8 mouse cellular contexts compared by ENCODE assay signal in genomic region chr11:70815498-70816078, GRCm38 (mm10). TPM values are rescaled to one million over a fixed set of nuclear protein-coding genes. Genes with fewer than 3 reads are reported as not detected.
DNase-seq lines count a peak whose midpoint lies in the region; ATAC-seq lines count a peak whose summit lies in the region.

No protein-coding gene starts in this region.

- H3K4me1 ChIP-seq in intestine, embryonic 14.5 days (replicated peaks; ENCODE audit: control insufficient read depth, insufficient read depth, low read length), result no peaks in the 10 kb centered on the region
- no peaks in the 10 kb centered on the region for H3K4me1 ChIP-seq in intestine, embryonic 16.5 days (ENCODE audit: control insufficient read depth, insufficient read depth, low read length)

- WGBS in intestine, embryonic 14.5 days, result 27% methylated on average over 6 of the region's 6 CpGs
- WGBS in intestine, embryonic 16.5 days, result 26% methylated on average over 6 of the region's 6 CpGs

- no peak for ATAC-seq in intestine, embryonic 14.5 days (replicated peaks; ENCODE audit: low FRiP score, low TSS enrichment, low read depth)
- ATAC-seq in intestine, embryonic 16.5 days, result no peak
- peak; percentile 87 for ATAC-seq in megakaryocyte-erythroid progenitor cell, adult 5-6 weeks (replicated peaks; ENCODE audit: low FRiP score, low TSS enrichment, poor library complexity, severe bottlenecking)

- H3K4me2 ChIP-seq in intestine, embryonic 14.5 days (ENCODE audit: low read length), result no peak overlapping the region
- no peak overlapping the region for H3K4me2 ChIP-seq in intestine, embryonic 16.5 days (ENCODE audit: low read depth, low read length)

- no peaks in the 10 kb centered on the region for H3K9me3 ChIP-seq in intestine, embryonic 14.5 days (ENCODE audit: control insufficient read depth, low read length)
- no peaks in the 10 kb centered on the region for H3K9me3 ChIP-seq in intestine, embryonic 16.5 days (ENCODE audit: control insufficient read depth, low read length)

- no peak overlapping the region for H3K9ac ChIP-seq in intestine, embryonic 14.5 days (ENCODE audit: low read length)
- no peak overlapping the region for H3K9ac ChIP-seq in intestine, embryonic 16.5 days (ENCODE audit: low read depth, low read length)

- no peaks in the 10 kb centered on the region for H3K27me3 ChIP-seq in intestine, embryonic 14.5 days (replicated peaks; ENCODE audit: control insufficient read depth, insufficient read depth, low read length)
- H3K27me3 ChIP-seq in intestine, embryonic 16.5 days (replicated peaks; ENCODE audit: control insufficient read depth, insufficient read depth, low read length), result no peaks in the 10 kb centered on the region

- no peaks in the 10 kb centered on the region for H3K36me3 ChIP-seq in intestine, embryonic 14.5 days (ENCODE audit: control insufficient read depth, insufficient read depth, low read length)
- no peaks in the 10 kb centered on the region for H3K36me3 ChIP-seq in intestine, embryonic 16.5 days (ENCODE audit: control insufficient read depth, insufficient read depth, low read length)

- peak; percentile 72 for DNase-seq in intestine, embryonic 14.5 days (ENCODE audit: low spot score)
- DNase-seq in MN1 (ENCODE audit: low spot score), result peak; percentile 66
- peak; percentile 62 for DNase-seq in cerebellum, adult 8-10 months
- peak; percentile 70 for DNase-seq in heart, adult 8-10 months (ENCODE audit: low spot score)
- peak; percentile 64 to 74 for DNase-seq in layer of hippocampus, postnatal 10 days (ENCODE audit: low spot score in 2 of 2)
- peak; percentile 67 for DNase-seq in testis, postnatal 10 days (ENCODE audit: low spot score)

- H3K4me3 ChIP-seq in intestine, embryonic 14.5 days (ENCODE audit: low read depth, low read length), result no peak overlapping the region
- no peak overlapping the region for H3K4me3 ChIP-seq in intestine, embryonic 16.5 days (ENCODE audit: low read length)

- no peak overlapping the region for H3K27ac ChIP-seq in intestine, embryonic 14.5 days (ENCODE audit: low read depth)
- H3K27ac ChIP-seq in intestine, embryonic 16.5 days (ENCODE audit: low read length), result no peak overlapping the region

RNA-seq across cellular contexts. Expression of gene Scimp, which starts 3.2 kb away (rescaled TPM):
- 0.40 and 0.45 TPM in 2 replicates for polyA plus RNA-seq in intestine, embryonic 14.5 days (2014; fragmentation: Nextera tagmentation; extraction: Ambion mirVana)
- 0.37 and 1.0 TPM in 2 replicates for polyA plus RNA-seq in intestine, embryonic 16.5 days (2015; fragmentation: Nextera tagmentation; extraction: Ambion mirVana)
- under 1 TPM; 0.25 to 0.97 (median 0.53) TPM for total RNA-seq in heart, adult 8-10 months (2022)
- total RNA-seq in layer of hippocampus, postnatal 10 days (2021), result not detected
- not detected in 2 replicates for total RNA-seq in megakaryocyte-erythroid progenitor cell, adult 5-6 weeks (2014; fragmentation: Nextera tagmentation)
- 0.99 TPM in 1 of 2 replicates, not detected in the other for total RNA-seq in megakaryocyte-erythroid progenitor cell, adult 5-6 weeks (2017)

RNA-seq across cellular contexts. Expression of gene Rabep1, which starts 29.0 kb away (rescaled TPM):
- 30.5 and 32.9 TPM in 2 replicates for polyA plus RNA-seq in intestine, embryonic 14.5 days (2014; fragmentation: Nextera tagmentation; extraction: Ambion mirVana)
- polyA plus RNA-seq in intestine, embryonic 16.5 days (2015; fragmentation: Nextera tagmentation; extraction: Ambion mirVana), result 55.8 and 60.7 TPM in 2 replicates
- total RNA-seq in heart, adult 8-10 months (2022), result 10 to 100 TPM; 35.9 to 40.8 (median 36.5) TPM
- 100 to 1,000 TPM; 115 to 117 TPM for total RNA-seq in layer of hippocampus, postnatal 10 days (2021)
- total RNA-seq in megakaryocyte-erythroid progenitor cell, adult 5-6 weeks (2014; fragmentation: Nextera tagmentation), result 27.3 and 29.6 TPM in 2 replicates
- total RNA-seq in megakaryocyte-erythroid progenitor cell, adult 5-6 weeks (2017), result 72.8 and 75.8 TPM in 2 replicates

RNA-seq across cellular contexts. Expression of gene Zfp3, which starts 51.6 kb away (rescaled TPM):
- 6.1 and 6.2 TPM in 2 replicates for polyA plus RNA-seq in intestine, embryonic 14.5 days (2014; fragmentation: Nextera tagmentation; extraction: Ambion mirVana)
- 4.8 and 5.3 TPM in 2 replicates for polyA plus RNA-seq in intestine, embryonic 16.5 days (2015; fragmentation: Nextera tagmentation; extraction: Ambion mirVana)
- 1 to 10 TPM; 6.1 to 8.6 (median 7.5) TPM for total RNA-seq in heart, adult 8-10 months (2022)
- total RNA-seq in layer of hippocampus, postnatal 10 days (2021), result 10 to 100 TPM; 16.2 to 17.4 TPM
- 3.1 and 5.6 TPM in 2 replicates for total RNA-seq in megakaryocyte-erythroid progenitor cell, adult 5-6 weeks (2014; fragmentation: Nextera tagmentation)
- total RNA-seq in megakaryocyte-erythroid progenitor cell, adult 5-6 weeks (2017), result 1.6 and 3.9 TPM in 2 replicates
